Mouse (Mus musculus) midbrain, postnatal 0 days (tissue): ENCODE data around the gene Nphp1. TPM values are rescaled to one million over a fixed set of nuclear protein-coding genes. Genes with fewer than 3 reads are reported as not detected.

Experiments used
- ATAC-seq: fragments of 200-750 bp; cut with Nextera tagmentation; 2 replicates; pipeline ENCODE4 v1.8.0; 2017; ENCODE audit warnings: moderate number of reproducible peaks, mild to moderate bottlenecking, moderate TSS enrichment, moderate library complexity; ENCODE audit not compliant: low FRiP score
- DNase-seq: peaks from one replicate; pipeline ENCODE4 v3.0.0-alpha.2; 2015; ENCODE audit warnings: low spot score
- H3K27ac ChIP-seq: fragments of 300-500 bp; sonication (generic); 2 replicates; pipeline ENCODE4 v1.5.1; 2014; ENCODE audit warnings: low read depth, mild to moderate bottlenecking, low read length, mixed read lengths
- H3K27me3 ChIP-seq: fragments of 300-500 bp; sonication (generic); 2 replicates; pipeline ENCODE4 v1.6.1; 2014; ENCODE audit warnings: low read length, control low read depth, mixed read lengths; ENCODE audit not compliant: insufficient read depth
- H3K36me3 ChIP-seq: fragments of 300-500 bp; sonication (generic); 2 replicates; pipeline ENCODE4 v1.6.1; 2014; ENCODE audit warnings: low read length, control low read depth, mixed read lengths; ENCODE audit not compliant: insufficient read depth
- H3K4me1 ChIP-seq: fragments of 300-500 bp; sonication (generic); 2 replicates; pipeline ENCODE4 v1.6.1; 2014; ENCODE audit warnings: mild to moderate bottlenecking, control low read depth, antibody characterized with exemption, low read length, mixed read lengths; ENCODE audit not compliant: insufficient read depth
- H3K4me2 ChIP-seq: fragments of 300-500 bp; sonication (generic); 2 replicates; pipeline ENCODE4 v1.6.1; 2014; ENCODE audit warnings: low read depth, mild to moderate bottlenecking, low read length, mixed read lengths; ENCODE audit not compliant: poor library complexity, severe bottlenecking
- H3K4me3 ChIP-seq: fragments of 300-500 bp; sonication (generic); 2 replicates; pipeline ENCODE4 v1.5.1; 2014; ENCODE audit warnings: low read depth, mild to moderate bottlenecking, low read length, moderate library complexity
- H3K9ac ChIP-seq: fragments of 300-500 bp; sonication (generic); replicated peaks from 2 replicates; pipeline ENCODE4 v1.6.1; 2014; ENCODE audit warnings: mild to moderate bottlenecking, low read length, moderate library complexity, mixed read lengths; ENCODE audit not compliant: poor library complexity, severe bottlenecking
- H3K9me3 ChIP-seq: fragments of 300-500 bp; sonication (generic); 2 replicates; pipeline ENCODE4 v1.6.1; 2016; ENCODE audit warnings: low read length, control low read depth
- CTCF ChIP-seq: IDR thresholded peaks from 2 replicates; pipeline ENCODE4 v1.5.1; 2016; ENCODE audit warnings: antibody characterized with exemption, mild to moderate bottlenecking
- WGBS: fragments of 180-500 bp; shearing (Covaris S2); extraction: QIAGEN DNeasy Blood & Tissue Kit; methylation state at CpG from one replicate; pipeline ENCODE4 v1.1.7; 2014; 5-methylcytosine and 5-hydroxymethylcytosine counted together
- polyA plus RNA-seq: library from polyadenylated mRNA; unstranded; fragments of >200 nt; fragmentation: Nextera tagmentation; extraction: Ambion mirVana; gene quantifications from 2 replicates; pipeline ENCODE4 v1.2.1, GENCODE M21; 2015
- total RNA-seq: library from RNA; depleted of rRNA; stranded (reverse); fragments of >200 nt; gene quantifications from 2 replicates; pipeline ENCODE4 v1.2.3, GENCODE M21; 2014

Nphp1 gene
- total and polyA plus RNA-seq, 2 experiments from 2014 or later = 11.3 to 18.6 TPM

DNA sequence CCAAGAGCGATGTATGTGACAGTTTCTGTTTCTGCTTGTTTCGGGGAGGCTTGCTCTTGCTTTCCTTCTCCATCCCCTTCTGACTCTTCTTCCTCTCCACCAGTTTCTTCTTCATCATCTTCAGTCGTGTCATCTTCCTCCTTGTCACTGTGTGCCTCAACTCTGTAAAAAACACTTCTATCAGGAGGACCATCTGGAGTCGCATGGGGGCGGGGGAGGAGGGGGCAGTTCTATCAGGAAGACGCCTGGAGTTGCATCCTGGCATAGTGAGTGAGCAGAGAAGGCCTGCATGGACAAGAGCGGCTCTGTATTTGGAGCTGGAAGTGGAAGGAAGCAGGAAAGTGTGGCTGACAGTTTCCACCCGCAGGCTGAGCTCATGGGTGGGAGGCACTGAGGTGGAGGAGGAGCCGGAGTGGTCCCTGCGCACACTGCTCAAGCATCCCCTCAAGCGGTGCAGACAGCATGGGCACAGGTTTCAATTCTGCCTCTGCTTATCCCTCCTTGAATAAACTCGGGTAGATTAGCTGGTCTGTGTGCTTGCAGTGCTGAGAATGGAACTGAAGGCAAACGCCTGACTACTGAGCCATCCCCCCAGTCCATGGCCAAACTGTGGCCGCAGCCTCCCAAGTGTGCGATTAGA is 14.6 kb downstream of the Nphp1 start:
- H3K4me3 ChIP-seq = no peak overlapping the region
- H3K36me3 ChIP-seq = 0 out of 2 replicates have a peak, but pooled peaks cover 16% of the 10 kb centered on the region
- H3K4me1 ChIP-seq = no peaks in the 10 kb centered on the region; the same call in 1 of the 2 replicates
- DNase-seq = peak; percentile 4
- H3K4me2 ChIP-seq = no peak overlapping the region
- TF ChIP-seq CTCF = no peak
- no peaks in the 10 kb centered on the region for H3K9me3 ChIP-seq
- no peak overlapping the region for H3K9ac ChIP-seq
- ATAC-seq = peak; percentile 54; the same call in 1 of the 2 replicates
- H3K27me3 ChIP-seq = no peaks in the 10 kb centered on the region
- WGBS = 23% methylated on average over 15 of the region's 15 CpGs
- H3K27ac ChIP-seq = no peak overlapping the region

DNA sequence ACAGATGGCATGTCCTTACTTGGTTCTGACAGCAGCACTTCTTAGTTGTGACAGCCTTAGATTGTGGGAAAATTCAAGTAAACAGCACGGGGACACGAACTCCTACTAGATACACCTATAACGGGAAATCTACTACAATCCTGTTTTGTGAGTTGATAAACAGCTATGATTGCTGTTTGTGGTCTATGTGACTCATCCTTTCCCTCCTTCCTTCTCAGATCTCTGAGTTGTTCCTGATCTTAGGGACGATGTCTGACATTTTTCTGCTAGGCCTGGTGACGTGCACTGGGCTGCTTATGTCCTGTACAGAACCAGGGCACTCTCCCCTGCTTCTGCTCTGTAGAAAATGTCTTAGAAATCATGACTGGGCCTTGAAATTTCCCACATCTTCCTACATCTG is 27.1 kb downstream of the Nphp1 start:
- Histone ChIP-seq H3K27me3 (no peaks in the 10 kb centered on the region), H3K4me3 (no peak overlapping the region), H3K4me1 (no peaks in the 10 kb centered on the region), H3K9me3 (no peaks in the 10 kb centered on the region), H3K9ac (no peak overlapping the region), H3K27ac (no peak overlapping the region), H3K4me2 (no peak overlapping the region), H3K36me3 (0 out of 2 replicates have a peak, but pooled peaks cover 8% of the 10 kb centered on the region)
- DNase-seq = no peak
- 94% methylated on average over 5 of the region's 5 CpGs for WGBS
- TF ChIP-seq CTCF = no peak
- no peak for ATAC-seq

DNA sequence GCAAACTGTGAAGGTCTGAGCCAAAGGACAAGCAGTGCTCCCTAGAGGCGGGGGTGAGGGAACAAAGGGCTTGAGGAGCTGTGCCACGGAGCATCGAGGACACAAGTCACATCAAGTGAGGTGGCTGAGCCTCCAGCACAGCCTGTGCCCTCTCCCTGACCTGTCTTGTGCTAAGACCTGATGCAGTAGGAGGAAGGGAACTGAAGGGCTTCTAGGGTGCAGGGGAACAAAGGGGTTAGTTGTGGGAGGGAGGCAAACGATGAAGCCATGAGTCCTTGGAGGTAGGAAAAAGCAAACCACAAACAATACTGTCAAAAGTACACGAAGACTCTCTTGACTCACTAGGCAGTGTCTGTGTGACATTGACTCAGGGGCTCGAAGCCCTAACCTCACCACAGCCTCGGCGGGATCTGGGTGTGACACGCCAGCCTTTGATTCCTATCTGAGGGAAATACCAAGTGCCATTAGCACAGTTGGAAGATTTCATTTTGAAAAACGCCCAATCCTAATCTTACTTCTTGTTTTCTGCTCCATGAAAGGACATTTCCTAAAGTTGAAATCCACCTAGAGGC is 28.2 kb downstream of the Nphp1 start:
- Histone ChIP-seq H3K36me3 (0 out of 2 replicates have a peak, but pooled peaks cover 8% of the 10 kb centered on the region), H3K27me3 (no peaks in the 10 kb centered on the region), H3K27ac (no peak overlapping the region), H3K9ac (no peak overlapping the region), H3K4me2 (no peak overlapping the region), H3K4me3 (no peak overlapping the region), H3K4me1 (no peaks in the 10 kb centered on the region), H3K9me3 (no peaks in the 10 kb centered on the region)
- 79% methylated on average over 10 of the region's 10 CpGs for WGBS
- ATAC-seq (no peak), DNase-seq (no peak)
- TF ChIP-seq CTCF = no peak

DNA sequence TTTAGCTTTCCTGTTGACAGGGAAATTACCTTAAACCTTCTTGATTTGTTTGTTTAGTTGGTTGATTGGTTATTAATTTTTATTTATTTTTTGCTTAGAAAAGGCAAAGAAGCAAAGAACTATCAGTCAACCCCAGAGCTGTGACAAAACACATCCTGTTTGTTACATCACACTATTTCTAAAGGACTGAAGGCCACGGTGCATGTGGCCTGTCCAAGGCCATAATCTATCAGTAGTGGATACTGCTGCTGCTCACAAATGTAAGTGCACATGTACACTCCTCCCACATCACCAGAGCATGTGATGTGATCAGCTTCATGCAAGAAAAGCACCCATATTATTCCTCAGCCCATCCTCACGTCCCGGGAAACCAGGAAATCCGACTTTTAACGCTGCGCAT is 28.7 kb downstream of the Nphp1 start:
- Histone ChIP-seq H3K27ac (no peak overlapping the region), H3K4me1 (no peaks in the 10 kb centered on the region), H3K4me3 (no peak overlapping the region), H3K36me3 (0 out of 2 replicates have a peak, but pooled peaks cover 8% of the 10 kb centered on the region), H3K9me3 (no peaks in the 10 kb centered on the region), H3K9ac (no peak overlapping the region), H3K4me2 (no peak overlapping the region), H3K27me3 (no peaks in the 10 kb centered on the region)
- WGBS = 91% methylated on average over 6 of the region's 6 CpGs
- no peak for TF ChIP-seq CTCF
- no peak for ATAC-seq
- no peak for DNase-seq

DNA sequence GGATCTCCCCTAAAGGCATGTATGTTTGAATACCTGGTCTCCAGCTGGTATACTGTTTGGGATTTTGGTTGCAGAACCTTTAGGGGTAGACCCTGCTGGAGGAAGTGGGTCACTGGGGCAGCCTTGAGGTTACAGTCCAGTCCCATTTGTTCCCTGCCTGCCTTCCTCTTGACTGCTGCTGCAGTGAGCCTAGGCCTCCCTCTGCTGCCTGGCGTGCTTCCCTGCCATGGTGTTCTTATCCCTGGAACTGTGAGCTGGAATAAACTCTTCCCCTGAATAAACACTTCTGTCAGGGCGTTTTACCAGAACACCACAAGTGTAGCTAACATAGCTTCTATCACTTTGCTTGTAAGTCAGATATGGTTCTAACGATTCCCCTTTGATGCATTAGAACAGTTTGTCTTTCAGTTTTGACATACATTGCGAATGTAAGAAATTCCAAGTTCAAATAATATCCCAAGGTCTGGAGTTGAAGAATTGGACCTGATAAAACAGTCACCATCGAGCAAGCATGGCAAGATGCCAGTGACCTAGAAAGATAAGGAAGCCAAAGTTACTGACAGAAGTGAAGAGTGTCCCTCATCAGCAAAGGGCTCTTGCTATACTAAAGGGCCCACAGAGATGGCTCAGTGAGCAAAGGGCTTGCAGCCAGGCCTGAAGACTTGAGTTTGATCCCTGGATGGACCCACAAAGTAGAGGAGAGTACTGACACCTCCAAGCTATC is 29.4 kb downstream of the Nphp1 start:
- WGBS = 89% methylated on average over 5 of the region's 5 CpGs
- Histone ChIP-seq H3K27me3 (no peaks in the 10 kb centered on the region), H3K9ac (no peak overlapping the region), H3K9me3 (no peaks in the 10 kb centered on the region), H3K4me2 (no peak overlapping the region), H3K36me3 (0 out of 2 replicates have a peak, but pooled peaks cover 8% of the 10 kb centered on the region), H3K4me1 (no peaks in the 10 kb centered on the region), H3K4me3 (no peak overlapping the region), H3K27ac (no peak overlapping the region)
- TF ChIP-seq CTCF = no peak
- no peak for ATAC-seq
- DNase-seq = no peak

DNA sequence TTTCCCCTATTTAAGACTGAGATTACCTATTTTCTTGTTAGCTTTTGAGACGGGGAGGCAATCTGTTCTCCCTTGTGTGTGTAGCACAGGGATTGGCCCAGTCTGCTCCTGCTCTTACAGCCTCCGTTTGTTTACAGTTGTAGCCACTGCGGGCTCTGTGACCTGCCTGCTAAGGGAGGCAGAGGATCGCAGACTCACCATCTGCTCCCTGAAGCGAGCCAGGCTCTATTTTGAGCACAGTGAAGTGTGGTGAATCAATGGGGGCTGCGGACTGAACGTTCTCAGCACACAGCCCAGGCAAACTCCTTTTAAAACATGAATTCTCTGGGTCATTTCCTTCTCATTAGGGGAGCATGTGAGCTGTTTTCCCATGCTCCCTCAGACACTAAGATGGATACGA is 31.5 kb downstream of the Nphp1 start:
- ATAC-seq (no peak; the same call in 1 of the 2 replicates), DNase-seq (peak; percentile 66)
- Histone ChIP-seq H3K27me3 (no peaks in the 10 kb centered on the region), H3K9me3 (no peaks in the 10 kb centered on the region), H3K4me1 (no peaks in the 10 kb centered on the region), H3K9ac (no peak overlapping the region), H3K36me3 (0 out of 2 replicates have a peak, but pooled peaks cover 8% of the 10 kb centered on the region), H3K4me2 (no peak overlapping the region), H3K4me3 (no peak overlapping the region), H3K27ac (no peak overlapping the region)
- TF ChIP-seq CTCF = no peak
- 44% methylated on average over 8 of the region's 8 CpGs for WGBS
